Mouse (Mus musculus) mouse embryonic stem cell (cell line): ENCODE data around the gene Srpr.

Source experiments
- in situ Hi-C, 2 experiments: fragments of 300-500 bp; cut with MboI; formaldehyde crosslinking; loops; 1 replicate in 1 of 2; 3 replicates in 1 of 2; pipeline ENCODE4 v1.14.3; 2019 to 2020; ENCODE audit warnings: low sequenced_read_pairs in 2 of 2, low pct_unique_long_range_greater_than_20kb in 1 of 2, mixed read lengths in 1 of 2; ENCODE audit not compliant: unreplicated experiment in 1 of 2

The Srpr gene

GRCm38 (mm10) chr9:35235996-35236395 is 36.0 kb downstream of the Srpr start:
- in situ Hi-C loops, result no loop called here

- in situ Hi-C loops, result no loop called here
Measured at GRCm38 (mm10) chr9:35238371-35238770, 38.4 kb downstream of the Srpr start.

- in situ Hi-C loops, result no loop called here
Measured at GRCm38 (mm10) chr9:35238915-35239571, 39.1 kb downstream of the Srpr start.

GRCm38 (mm10) chr9:35239734-35240133 is 39.8 kb downstream of the Srpr start:
- in situ Hi-C loops, result no loop called here

- in situ Hi-C loops, result no loop called here
Measured at GRCm38 (mm10) chr9:35247405-35247804, 47.4 kb downstream of the Srpr start.

- in situ Hi-C loops, result no loop called here
Measured at GRCm38 (mm10) chr9:35249476-35249875, 49.5 kb downstream of the Srpr start.

GRCm38 (mm10) chr9:35257365-35257764 is 57.4 kb downstream of the Srpr start:
- in situ Hi-C loops, result no loop called here

GRCm38 (mm10) chr9:35262418-35262817 is 62.4 kb downstream of the Srpr start:
- in situ Hi-C loops, result no loop called here

- in situ Hi-C loops, result no loop called here
Measured at GRCm38 (mm10) chr9:35263431-35263830, 63.5 kb downstream of the Srpr start.

GRCm38 (mm10) chr9:35264509-35264908 is 64.5 kb downstream of the Srpr start:
- in situ Hi-C loops, result no loop called here

GRCm38 (mm10) chr9:35267146-35267975 is 67.4 kb downstream of the Srpr start, which contains the start of the genes Fam118b and Rpusd4:
Fam118b (minus strand) TSS chr9:35267805.
Rpusd4 (plus strand) TSS chr9:35267865.
- in situ Hi-C loops, result no loop called here

- in situ Hi-C loops, result no loop called here
Measured at GRCm38 (mm10) chr9:35267976-35268715, 68.2 kb downstream of the Srpr start.

- in situ Hi-C loops, result loop anchor here in 1 of 2 experiments (25.0 kb wide), 1 partner anchor 1434 kb away; no protein-coding TSS in a partner anchor
Measured at GRCm38 (mm10) chr9:35277855-35278365, 77.9 kb downstream of the Srpr start.

- in situ Hi-C loops, result loop anchor here in 1 of 2 experiments (25.0 kb wide), 1 partner anchor 1434 kb away; no protein-coding TSS in a partner anchor
Measured at GRCm38 (mm10) chr9:35278451-35278850, 78.5 kb downstream of the Srpr start.

- in situ Hi-C loops, result loop anchor here (5.0 to 25.0 kb wide), 3 partner anchors 250 to 1430 kb away; no protein-coding TSS in a partner anchor
Measured at GRCm38 (mm10) chr9:35282006-35282850, 82.3 kb downstream of the Srpr start.

GRCm38 (mm10) chr9:35282851-35283200 is 82.9 kb downstream of the Srpr start:
- in situ Hi-C loops, result loop anchor here (5.0 to 25.0 kb wide), 3 partner anchors 249 to 1429 kb away; no protein-coding TSS in a partner anchor

GRCm38 (mm10) chr9:35283415-35284069 is 83.6 kb downstream of the Srpr start:
- in situ Hi-C loops, result loop anchor here (5.0 to 25.0 kb wide), 3 partner anchors 249 to 1429 kb away; no protein-coding TSS in a partner anchor
